16 mouse cellular contexts compared by ENCODE assay signal in the genomic region with DNA sequence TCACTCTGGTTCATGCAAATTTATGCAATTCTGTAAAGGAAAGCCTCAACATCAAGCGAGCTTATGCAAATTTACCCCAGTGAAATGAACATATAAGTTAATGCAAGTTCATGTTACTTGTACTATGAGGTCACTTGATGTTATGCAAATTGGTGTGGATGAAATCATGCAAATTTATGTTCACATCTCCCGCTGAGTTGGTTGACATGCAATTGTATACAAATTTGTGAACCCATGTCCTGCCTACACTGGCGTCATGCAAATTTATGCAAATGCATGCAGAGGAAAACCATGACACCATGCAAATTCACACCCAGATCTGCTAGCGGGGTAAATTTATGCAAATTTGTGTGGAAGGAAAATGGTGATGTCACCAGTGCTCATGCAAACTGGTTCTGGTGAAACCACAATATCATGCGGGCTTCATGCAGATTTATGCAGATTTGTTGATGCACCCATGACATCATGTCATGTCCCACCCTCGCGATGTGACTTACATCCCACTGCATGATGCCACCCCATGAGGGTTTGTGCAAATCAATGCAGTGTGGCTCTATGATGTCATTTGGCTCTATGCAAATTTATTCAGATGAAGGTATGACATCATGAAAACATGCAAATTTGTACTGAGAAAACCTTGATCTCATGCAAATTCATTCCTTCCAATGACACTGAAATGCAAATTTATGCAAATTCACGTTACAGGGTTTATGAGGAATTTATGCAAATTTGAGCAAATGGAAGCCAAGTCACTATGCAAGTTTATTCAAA. TPM values are rescaled to one million over a fixed set of nuclear protein-coding genes. Genes with fewer than 3 reads are reported as not detected.
DNase-seq lines count a peak whose midpoint lies in the region; ATAC-seq and TF ChIP-seq lines count a peak whose summit lies in the region.
"Had no signal": no experiment of that assay in that cellular context is flagged by ENCODE, and none has a peak within 500 bp of the region (broad histone marks: within the 10 kb centered on the region; RNA-seq: fewer than 3 reads in every experiment).

No protein-coding gene starts in this region.

- no peak for TF ChIP-seq EP300 in liver, postnatal 0 days (IDR thresholded peaks at IDR 0.05; ENCODE audit: low read depth)

- no peak for TF ChIP-seq CTCF in liver, postnatal 0 days (IDR thresholded peaks at IDR 0.05; ENCODE audit: low read depth)

- H3K9me3 ChIP-seq in hindbrain, embryonic 10.5 days, result peaks cover 57% of the 10 kb centered on the region
- H3K9me3 ChIP-seq in hindbrain, embryonic 16.5 days (ENCODE audit: control insufficient read depth, low read length), result peaks cover 28% of the 10 kb centered on the region
- H3K9me3 ChIP-seq in hindbrain, embryonic 13.5 days, result peaks cover 18% of the 10 kb centered on the region
- peaks cover 23% of the 10 kb centered on the region for H3K9me3 ChIP-seq in neural tube, embryonic 11.5 days (ENCODE audit: control insufficient read depth, low read length)
- H3K9me3 ChIP-seq in liver, postnatal 0 days (ENCODE audit: low read length), result peaks cover 53% of the 10 kb centered on the region

- no peak overlapping the region for H3K4me2 ChIP-seq in hindbrain, embryonic 16.5 days (ENCODE audit: low read length)
- H3K4me2 ChIP-seq in hindbrain, embryonic 13.5 days, result no peak overlapping the region
- H3K4me2 ChIP-seq in neural tube, embryonic 11.5 days (ENCODE audit: low read depth), result no peak overlapping the region
- H3K4me2 ChIP-seq in liver, postnatal 0 days (ENCODE audit: low read depth, low read length), result no peak overlapping the region
- H3K4me2 ChIP-seq: embryonic facial prominence, embryonic 15.5 days; limb, embryonic 15.5 days had no signal

- H3K27ac ChIP-seq in hindbrain, embryonic 10.5 days, result no peak overlapping the region
- H3K27ac ChIP-seq in hindbrain, embryonic 16.5 days (ENCODE audit: low read depth, low read length), result no peak overlapping the region
- no peak overlapping the region for H3K27ac ChIP-seq in hindbrain, embryonic 13.5 days
- no peak overlapping the region for H3K27ac ChIP-seq in neural tube, embryonic 11.5 days (ENCODE audit: low read depth, low read length)
- no peak overlapping the region for H3K27ac ChIP-seq in liver, postnatal 0 days (ENCODE audit: low read depth)
- H3K27ac ChIP-seq: embryonic facial prominence, embryonic 15.5 days; layer of hippocampus, adult 2 months; limb, embryonic 15.5 days; macrophage; stomach, postnatal 0 days had no signal

- H3K27me3 ChIP-seq in hindbrain, embryonic 10.5 days (ENCODE audit: insufficient read depth, poor library complexity, severe bottlenecking), result no peaks in the 10 kb centered on the region
- H3K27me3 ChIP-seq in hindbrain, embryonic 16.5 days (replicated peaks; ENCODE audit: control insufficient read depth, insufficient read depth, low read length), result no peaks in the 10 kb centered on the region
- H3K27me3 ChIP-seq in hindbrain, embryonic 13.5 days, result no peaks in the 10 kb centered on the region
- H3K27me3 ChIP-seq in neural tube, embryonic 11.5 days (ENCODE audit: control insufficient read depth, insufficient read depth, low read length), result no peaks in the 10 kb centered on the region
- H3K27me3 ChIP-seq in liver, postnatal 0 days (ENCODE audit: insufficient read depth, low read length), result no peaks in the 10 kb centered on the region
- H3K27me3 ChIP-seq: embryonic facial prominence, embryonic 15.5 days; limb, embryonic 15.5 days had no signal

- WGBS in hindbrain, embryonic 10.5 days, result 90% methylated on average over 8 of the region's 8 CpGs
- 48% methylated on average over 8 of the region's 8 CpGs for WGBS in hindbrain, embryonic 16.5 days
- 65% methylated on average over 8 of the region's 8 CpGs for WGBS in hindbrain, embryonic 13.5 days
- WGBS in neural tube, embryonic 11.5 days, result 85% methylated on average over 8 of the region's 8 CpGs
- 86% methylated on average over 8 of the region's 8 CpGs for WGBS in liver, postnatal 0 days (ENCODE audit: insufficient replicate concordance)

- peak; percentile 23 for DNase-seq in hindbrain, embryonic 10.5 days (ENCODE audit: low spot score)
- DNase-seq in T-cell, adult 2 months (ENCODE audit: low spot score), result peak; percentile 8
- peak; percentile 52 for DNase-seq in neural tube, embryonic 11.5 days (ENCODE audit: low spot score)
- DNase-seq in adrenal gland, postnatal 36 days, result no peak
- DNase-seq in liver, postnatal 0 days, result no peak
- no peak for DNase-seq in kidney, adult 8-10 months
- DNase-seq: cerebellum, adult 11 months had no signal

- H3K4me1 ChIP-seq in hindbrain, embryonic 10.5 days (replicated peaks), result no peaks in the 10 kb centered on the region
- H3K4me1 ChIP-seq in hindbrain, embryonic 16.5 days (ENCODE audit: control insufficient read depth, insufficient read depth, low read depth, low read length), result no peaks in the 10 kb centered on the region
- H3K4me1 ChIP-seq in hindbrain, embryonic 13.5 days (replicated peaks), result no peaks in the 10 kb centered on the region
- no peaks in the 10 kb centered on the region for H3K4me1 ChIP-seq in neural tube, embryonic 11.5 days (ENCODE audit: control insufficient read depth, insufficient read depth, low read length)
- no peaks in the 10 kb centered on the region for H3K4me1 ChIP-seq in liver, postnatal 0 days (ENCODE audit: insufficient read depth)
- H3K4me1 ChIP-seq: embryonic facial prominence, embryonic 15.5 days; limb, embryonic 15.5 days had no signal

- no peak; the same call in 1 of the 2 replicates for ATAC-seq in hindbrain, embryonic 16.5 days
- peak; percentile 11; the same call in 1 of the 2 replicates for ATAC-seq in hindbrain, embryonic 13.5 days (ENCODE audit: low FRiP score)
- peak; percentile 27 for ATAC-seq in neural tube, embryonic 11.5 days (ENCODE audit: insufficient read depth, low FRiP score, low TSS enrichment)
- ATAC-seq in liver, postnatal 0 days, result no peak

- peaks cover 27% of the 10 kb centered on the region for H3K36me3 ChIP-seq in hindbrain, embryonic 10.5 days
- peaks cover 5% of the 10 kb centered on the region for H3K36me3 ChIP-seq in hindbrain, embryonic 16.5 days (ENCODE audit: control insufficient read depth, insufficient read depth, low read length)
- no peaks in the 10 kb centered on the region for H3K36me3 ChIP-seq in hindbrain, embryonic 13.5 days
- H3K36me3 ChIP-seq in neural tube, embryonic 11.5 days (ENCODE audit: control insufficient read depth, insufficient read depth, low read length), result no peaks in the 10 kb centered on the region
- no peaks in the 10 kb centered on the region for H3K36me3 ChIP-seq in liver, postnatal 0 days (replicated peaks; ENCODE audit: insufficient read depth, low read length)

- no peak overlapping the region for H3K4me3 ChIP-seq in hindbrain, embryonic 10.5 days
- no peak overlapping the region for H3K4me3 ChIP-seq in hindbrain, embryonic 16.5 days (ENCODE audit: low read length)
- H3K4me3 ChIP-seq in hindbrain, embryonic 13.5 days, result no peak overlapping the region
- no peak overlapping the region for H3K4me3 ChIP-seq in neural tube, embryonic 11.5 days (ENCODE audit: low read depth, low read length)
- no peak overlapping the region for H3K4me3 ChIP-seq in liver, postnatal 0 days (ENCODE audit: low read depth, low read length)
- H3K4me3 ChIP-seq: embryonic facial prominence, embryonic 15.5 days; layer of hippocampus, adult 2 months; limb, embryonic 15.5 days had no signal

- no peak overlapping the region for H3K9ac ChIP-seq in hindbrain, embryonic 16.5 days (ENCODE audit: low read depth, low read length)
- no peak overlapping the region for H3K9ac ChIP-seq in hindbrain, embryonic 13.5 days
- no peak overlapping the region for H3K9ac ChIP-seq in neural tube, embryonic 11.5 days (ENCODE audit: low read length)
- no peak overlapping the region for H3K9ac ChIP-seq in liver, postnatal 0 days (replicated peaks)
- H3K9ac ChIP-seq: embryonic facial prominence, embryonic 15.5 days; limb, embryonic 15.5 days had no signal

RNA-seq across cellular contexts. Expression of gene Il3ra, which starts 7.8 kb away (rescaled TPM):
- 2.1 and 5.2 TPM in 2 replicates for polyA plus RNA-seq in hindbrain, embryonic 10.5 days (2016; fragmentation: Nextera tagmentation; extraction: Ambion mirVana)
- 2.3 and 3.0 TPM in 2 replicates for polyA plus RNA-seq in hindbrain, embryonic 16.5 days (2015; fragmentation: Nextera tagmentation; extraction: Ambion mirVana)
- 1.6 and 2.2 TPM in 2 replicates for polyA plus RNA-seq in hindbrain, embryonic 13.5 days (2015; fragmentation: Nextera tagmentation; extraction: Ambion mirVana)
- polyA plus RNA-seq in neural tube, embryonic 11.5 days (2014; fragmentation: Nextera tagmentation; extraction: Ambion mirVana), result 2.4 and 3.1 TPM in 2 replicates
- total RNA-seq in adrenal gland, postnatal 36 days (2021), result 10 to 100 TPM in 1 of 2 experiments, 1 to 10 TPM in 1; 7.2 to 11.7 TPM
- polyA plus RNA-seq in liver, postnatal 0 days (2015; fragmentation: Nextera tagmentation; extraction: Ambion mirVana), result 2.9 and 3.2 TPM in 2 replicates

RNA-seq across cellular contexts. Expression of gene Olfr31, which starts 31.3 kb away (rescaled TPM):
- polyA plus RNA-seq in hindbrain, embryonic 10.5 days (2016; fragmentation: Nextera tagmentation; extraction: Ambion mirVana), result not detected in 2 replicates
- 0.11 TPM in 1 of 2 replicates, not detected in the other for polyA plus RNA-seq in hindbrain, embryonic 16.5 days (2015; fragmentation: Nextera tagmentation; extraction: Ambion mirVana)
- 0.12 TPM in 1 of 2 replicates, not detected in the other for polyA plus RNA-seq in hindbrain, embryonic 13.5 days (2015; fragmentation: Nextera tagmentation; extraction: Ambion mirVana)
- polyA plus RNA-seq in neural tube, embryonic 11.5 days (2014; fragmentation: Nextera tagmentation; extraction: Ambion mirVana), result not detected in 2 replicates
- total RNA-seq in adrenal gland, postnatal 36 days (2021), result not detected
- not detected in 2 replicates for polyA plus RNA-seq in liver, postnatal 0 days (2015; fragmentation: Nextera tagmentation; extraction: Ambion mirVana)
- total RNA-seq: hematopoietic stem cell, adult 5-6 weeks; layer of hippocampus, adult 2 months had no signal
- polyA plus RNA-seq: embryonic facial prominence, embryonic 15.5 days; gonadal fat pad, adult 2 months; limb, embryonic 15.5 days; macrophage; stomach, postnatal 0 days had no signal

RNA-seq across cellular contexts. Expression of gene Olfr721-ps1, which starts 47.2 kb away (rescaled TPM):
- polyA plus RNA-seq in hindbrain, embryonic 10.5 days (2016; fragmentation: Nextera tagmentation; extraction: Ambion mirVana), result not detected in 2 replicates
- polyA plus RNA-seq in hindbrain, embryonic 16.5 days (2015; fragmentation: Nextera tagmentation; extraction: Ambion mirVana), result not detected in 2 replicates
- polyA plus RNA-seq in hindbrain, embryonic 13.5 days (2015; fragmentation: Nextera tagmentation; extraction: Ambion mirVana), result not detected in 2 replicates
- polyA plus RNA-seq in neural tube, embryonic 11.5 days (2014; fragmentation: Nextera tagmentation; extraction: Ambion mirVana), result not detected in 2 replicates
- total RNA-seq in adrenal gland, postnatal 36 days (2021), result not detected
- not detected in 2 replicates for polyA plus RNA-seq in liver, postnatal 0 days (2015; fragmentation: Nextera tagmentation; extraction: Ambion mirVana)
- total RNA-seq: hematopoietic stem cell, adult 5-6 weeks; layer of hippocampus, adult 2 months had no signal
- polyA plus RNA-seq: gonadal fat pad, adult 2 months; limb, embryonic 15.5 days; macrophage; stomach, postnatal 0 days had no signal

Comparison
In these comparisons a context has a peak if more than half of its experiments do, and no peak if none do; other contexts are left out.
1. ATAC-seq: peak in hindbrain, embryonic 13.5 days (single experiment) and neural tube, embryonic 11.5 days (single experiment); none in hindbrain, embryonic 16.5 days (single experiment) and liver, postnatal 0 days (single experiment).
2. DNase-seq: peak in hindbrain, embryonic 10.5 days (single experiment), T-cell, adult 2 months (single experiment) and neural tube, embryonic 11.5 days (single experiment); none in adrenal gland, postnatal 36 days (0 of 2), liver, postnatal 0 days (single experiment) and kidney, adult 8-10 months (0 of 2).